Mouse (Mus musculus): Measurements from ENCODE around the gene Nop16.

DNA sequence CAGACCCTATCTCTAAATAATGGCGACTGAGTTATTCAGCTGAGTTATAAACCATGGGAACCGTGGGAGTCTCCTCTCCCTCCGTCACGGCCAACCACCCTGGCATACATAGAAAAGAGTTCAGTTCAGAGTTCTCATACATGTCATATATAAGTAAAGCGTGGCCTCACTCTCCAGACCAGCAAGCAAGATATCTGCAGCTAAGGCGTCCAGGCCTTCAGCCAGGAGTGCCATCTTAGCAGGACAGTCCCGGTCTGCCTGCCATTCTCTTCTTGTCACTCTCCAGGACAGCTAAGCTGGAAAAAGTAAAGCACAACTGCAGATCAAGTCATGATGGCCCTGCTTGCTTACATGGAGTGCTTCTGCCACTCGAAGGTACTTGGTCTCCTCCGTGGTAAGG lies 33.7 kb downstream of the Nop16 start:
- TF ChIP-seq POLR2A (IDR thresholded peaks at IDR 0.05; ENCODE audit: extremely low read depth, insufficient read depth, low read length) (no peak), CTCF (IDR thresholded peaks at IDR 0.05; ENCODE audit: extremely low read depth, insufficient read depth, low read length) (no peak)
